Mouse (Mus musculus) kidney, embryonic 14.5 days (tissue): Measurements from ENCODE around the gene Ints6l. TPM values are rescaled to one million over a fixed set of nuclear protein-coding genes. Genes with fewer than 3 reads are reported as not detected.
A peak's percentile ranks its signal among the peaks of the same experiment; 100 is the strongest.

ENCODE experiments used
- ATAC-seq: fragments of 200-750 bp; cut with Nextera tagmentation; 2 replicates; pipeline ENCODE4 v1.8.0; 2017; ENCODE audit warnings: moderate number of reproducible peaks, mild to moderate bottlenecking, moderate TSS enrichment, moderate library complexity; ENCODE audit not compliant: low FRiP score, low TSS enrichment
- H3K27ac ChIP-seq: fragments of 300-500 bp; sonication (generic); 2 replicates; pipeline ENCODE4 v1.5.1; 2014; ENCODE audit warnings: low read depth, mild to moderate bottlenecking, low read length, moderate library complexity, mixed read lengths
- H3K27me3 ChIP-seq: fragments of 300-500 bp; sonication (generic); 2 replicates; pipeline ENCODE4 v1.6.1; 2014; ENCODE audit warnings: mild to moderate bottlenecking, low read length; ENCODE audit not compliant: control insufficient read depth, insufficient read depth
- H3K36me3 ChIP-seq: fragments of 300-500 bp; sonication (generic); 2 replicates; pipeline ENCODE4 v1.6.1; 2014; ENCODE audit warnings: low read length, mixed read lengths; ENCODE audit not compliant: control insufficient read depth, insufficient read depth
- H3K4me1 ChIP-seq: fragments of 300-500 bp; sonication (generic); 2 replicates; pipeline ENCODE4 v1.6.1; 2014; ENCODE audit warnings: low read length, mixed read lengths; ENCODE audit not compliant: control insufficient read depth, insufficient read depth
- H3K4me2 ChIP-seq: fragments of 300-500 bp; sonication (generic); replicated peaks from 2 replicates; pipeline ENCODE4 v1.6.1; 2014; ENCODE audit warnings: low read depth, mild to moderate bottlenecking, low read length
- H3K4me3 ChIP-seq: fragments of 300-500 bp; sonication (generic); 2 replicates; pipeline ENCODE4 v1.5.1; 2014; ENCODE audit warnings: mild to moderate bottlenecking, low read length
- H3K9ac ChIP-seq: fragments of 300-500 bp; sonication (generic); 2 replicates; pipeline ENCODE4 v1.6.1; 2014; ENCODE audit warnings: low read depth, mild to moderate bottlenecking, low read length, moderate library complexity
- H3K9me3 ChIP-seq: fragments of 300-500 bp; sonication (generic); 2 replicates; pipeline ENCODE4 v1.6.1; 2016; ENCODE audit warnings: low read length; ENCODE audit not compliant: control insufficient read depth
- WGBS: fragments of 180-500 bp; shearing (Covaris S2); extraction: QIAGEN DNeasy Blood & Tissue Kit; methylation state at CpG from one replicate; pipeline ENCODE4 v1.1.7; 2014; 5-methylcytosine and 5-hydroxymethylcytosine counted together
- polyA plus RNA-seq: library from polyadenylated mRNA; unstranded; fragments of >200 nt; fragmentation: Nextera tagmentation; extraction: Ambion mirVana; gene quantifications from 2 replicates; pipeline ENCODE4 v1.2.1, GENCODE M21; 2014

The Ints6l gene
- polyA plus RNA-seq, 1 experiment from 2014 or later: 28.8 TPM

- H3K27ac ChIP-seq: no peak within 1 kb of the TSS
- no peak within 1 kb of the TSS for H3K4me3 ChIP-seq
- H3K27me3 ChIP-seq: no peaks in the 10 kb centered on the region
- H3K4me2 ChIP-seq: no peak within 1 kb of the TSS
- H3K9ac ChIP-seq: no peak within 1 kb of the TSS
- H3K4me1 ChIP-seq: no peaks in the 10 kb centered on the region
- H3K9me3 ChIP-seq: no peaks in the 10 kb centered on the region
- WGBS: 77% methylated on average over 4 of the region's 4 CpGs
- H3K36me3 ChIP-seq: no peaks in the 10 kb centered on the region
- no peak for ATAC-seq
Observed at GRCm38 (mm10) chrX:56447524-56448015, 7.1 kb upstream of the Ints6l start, which contains the start of gene Gm2174. Gene Gm2174 (plus strand): TSS chrX:56447965.

- peak overlapping the region; percentile 77 for H3K9ac ChIP-seq
- H3K27me3 ChIP-seq: no peaks in the 10 kb centered on the region
- 26% methylated on average over 53 of the region's 65 CpGs for WGBS
- peak overlapping the region; percentile 44 for H3K4me2 ChIP-seq
- H3K27ac ChIP-seq: peak overlapping the region; percentile 92
- no peaks in the 10 kb centered on the region for H3K4me1 ChIP-seq
- no peaks in the 10 kb centered on the region for H3K9me3 ChIP-seq
- peak; percentile 95 for ATAC-seq
- peak overlapping the region; percentile 60 for H3K4me3 ChIP-seq
- no peaks in the 10 kb centered on the region for H3K36me3 ChIP-seq
Observed at GRCm38 (mm10) chrX:56455372-56456246, 952 bp downstream of the Ints6l start.

- WGBS: 34% methylated on average over 8 of the region's 8 CpGs
- H3K4me1 ChIP-seq: peaks cover under 1% of the 10 kb centered on the region; the same call in 1 of the 2 replicates
- H3K9ac ChIP-seq: peak overlapping the region; percentile 34; the same call in 1 of the 2 replicates
- peak overlapping the region; percentile 60 for H3K4me3 ChIP-seq
- peak overlapping the region; percentile 44 for H3K4me2 ChIP-seq
- no peaks in the 10 kb centered on the region for H3K9me3 ChIP-seq
- H3K27me3 ChIP-seq: no peaks in the 10 kb centered on the region
- peak overlapping the region; percentile 92; the same call in 1 of the 2 replicates for H3K27ac ChIP-seq
- H3K36me3 ChIP-seq: no peaks in the 10 kb centered on the region
- ATAC-seq: peak; percentile 24; the same call in 1 of the 2 replicates
Observed at GRCm38 (mm10) chrX:56456379-56456778, 1.7 kb downstream of the Ints6l start.

GRCm38 (mm10) chrX:56462020-56462933 is 7.6 kb downstream of the Ints6l start:
- H3K4me1 ChIP-seq: peaks cover 5% of the 10 kb centered on the region; the same call in 1 of the 2 replicates
- 54% methylated on average over 14 of the region's 14 CpGs for WGBS
- H3K27ac ChIP-seq: no peak overlapping the region
- no peaks in the 10 kb centered on the region for H3K36me3 ChIP-seq
- H3K4me3 ChIP-seq: no peak overlapping the region
- no peaks in the 10 kb centered on the region for H3K9me3 ChIP-seq
- H3K27me3 ChIP-seq: no peaks in the 10 kb centered on the region
- H3K4me2 ChIP-seq: no peak overlapping the region; the same call in 1 of the 2 replicates
- no peak overlapping the region for H3K9ac ChIP-seq
- no peak for ATAC-seq

- H3K27ac ChIP-seq: no peak overlapping the region
- no peak overlapping the region for H3K4me2 ChIP-seq
- WGBS: 82% methylated on average over 1 of the region's 1 CpGs
- no peak for ATAC-seq
- no peaks in the 10 kb centered on the region for H3K9me3 ChIP-seq
- H3K27me3 ChIP-seq: no peaks in the 10 kb centered on the region
- no peak overlapping the region for H3K9ac ChIP-seq
- H3K4me1 ChIP-seq: peaks cover 5% of the 10 kb centered on the region; the same call in 1 of the 2 replicates
- no peak overlapping the region for H3K4me3 ChIP-seq
- no peaks in the 10 kb centered on the region for H3K36me3 ChIP-seq
Observed at GRCm38 (mm10) chrX:56464906-56465305, 10.2 kb downstream of the Ints6l start.

DNA sequence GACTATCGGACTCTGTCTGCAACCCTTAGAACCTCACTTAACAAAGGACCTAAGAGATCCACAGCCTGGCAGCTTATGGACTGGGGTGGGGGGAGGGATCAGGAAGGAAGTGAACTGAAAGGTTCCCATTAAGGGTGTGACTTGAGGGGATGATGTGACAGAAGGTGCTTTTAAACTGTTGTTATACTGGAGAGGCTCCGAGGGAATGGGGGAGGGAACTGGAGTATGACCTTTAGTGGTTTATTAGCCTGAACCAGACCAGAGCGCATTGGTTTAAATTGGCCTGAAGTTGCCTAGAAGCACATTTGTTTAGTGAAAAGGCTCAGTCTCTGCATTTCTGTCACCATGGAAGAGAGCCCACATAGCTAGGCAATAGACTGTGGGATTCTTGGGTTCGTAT is 13.0 kb downstream of the Ints6l start:
- Histone ChIP-seq H3K27ac (peak overlapping the region; percentile 67; the same call in 1 of the 2 replicates), H3K9me3 (0 out of 2 replicates have a peak, but pooled peaks cover 3% of the 10 kb centered on the region), H3K27me3 (no peaks in the 10 kb centered on the region), H3K4me1 (no peaks in the 10 kb centered on the region), H3K4me2 (no peak overlapping the region), H3K4me3 (no peak overlapping the region), H3K36me3 (no peaks in the 10 kb centered on the region), H3K9ac (no peak overlapping the region)
- WGBS: 57% methylated on average over 4 of the region's 4 CpGs
- ATAC-seq: peak; percentile 75

DNA sequence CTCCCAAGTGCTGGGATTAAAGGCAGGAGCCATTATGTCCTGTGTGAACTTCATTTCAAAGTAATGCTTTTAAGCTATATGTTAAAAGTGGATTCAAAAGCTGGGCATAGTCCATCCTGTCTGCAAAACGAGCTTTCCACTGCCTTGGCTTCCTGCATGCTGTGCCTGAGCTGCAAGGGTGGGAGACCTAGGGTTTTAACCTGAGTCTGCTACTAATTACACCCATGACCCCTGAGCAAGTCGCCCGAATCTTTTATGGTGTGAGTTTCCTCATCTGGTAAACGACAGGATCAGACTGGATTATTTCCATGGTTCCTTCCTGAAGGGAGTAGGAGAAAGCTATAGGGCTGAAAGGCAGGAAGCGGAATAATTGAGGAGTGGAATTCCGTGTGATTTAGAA is 13.8 kb downstream of the Ints6l start:
- no peak overlapping the region for H3K4me2 ChIP-seq
- peak; percentile 78 for ATAC-seq
- no peak overlapping the region for H3K4me3 ChIP-seq
- H3K4me1 ChIP-seq: no peaks in the 10 kb centered on the region
- no peaks in the 10 kb centered on the region for H3K36me3 ChIP-seq
- no peak overlapping the region for H3K9ac ChIP-seq
- H3K9me3 ChIP-seq: 0 out of 2 replicates have a peak, but pooled peaks cover 3% of the 10 kb centered on the region
- 35% methylated on average over 6 of the region's 6 CpGs for WGBS
- H3K27me3 ChIP-seq: no peaks in the 10 kb centered on the region
- H3K27ac ChIP-seq: peak overlapping the region; percentile 73; the same call in 1 of the 2 replicates

DNA sequence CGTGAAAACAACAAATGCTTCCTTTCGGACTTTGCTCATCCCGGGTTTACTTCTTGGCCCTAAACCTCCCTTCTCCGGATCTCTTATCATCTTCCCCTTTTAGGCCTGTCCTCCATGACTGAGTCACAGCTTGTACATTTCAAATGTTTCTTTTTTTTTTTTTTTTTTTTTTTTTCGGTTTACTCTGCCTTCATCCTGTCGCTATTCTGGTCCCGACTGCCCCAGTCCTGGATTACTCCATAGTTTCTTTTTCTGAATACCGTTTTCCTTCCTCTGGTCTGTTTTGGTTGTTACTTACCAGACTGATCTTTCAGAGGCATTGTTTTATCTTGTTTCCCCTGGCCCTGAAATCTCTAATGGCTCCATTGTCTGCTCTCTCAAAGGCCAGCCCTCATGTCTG is 19.4 kb downstream of the Ints6l start:
- no peaks in the 10 kb centered on the region for H3K36me3 ChIP-seq
- no peaks in the 10 kb centered on the region for H3K4me1 ChIP-seq
- no peak overlapping the region for H3K9ac ChIP-seq
- ATAC-seq: no peak
- WGBS: 73% methylated on average over 8 of the region's 8 CpGs
- no peaks in the 10 kb centered on the region for H3K27me3 ChIP-seq
- no peak overlapping the region for H3K4me3 ChIP-seq
- H3K4me2 ChIP-seq: no peak overlapping the region
- 0 out of 2 replicates have a peak, but pooled peaks cover 3% of the 10 kb centered on the region for H3K9me3 ChIP-seq
- H3K27ac ChIP-seq: no peak overlapping the region
